Mouse (Mus musculus) cerebellum, adult 2 months (tissue): ENCODE data around the gene Nr2e3.

ENCODE experiments used
- CTCF ChIP-seq: fragments of 200-500 bp; IDR thresholded peaks from 2 replicates; pipeline ENCODE4 v1.5.1; 2011; ENCODE audit warnings: low read depth, mild to moderate bottlenecking, control low read depth, low read length, moderate library complexity, borderline replicate concordance; ENCODE audit not compliant: insufficient read depth
- POLR2A ChIP-seq: fragments of 200-500 bp; IDR thresholded peaks from 2 replicates; pipeline ENCODE4 v1.6.1; 2011; ENCODE audit warnings: low read length, control low read depth, borderline replicate concordance; ENCODE audit not compliant: insufficient read depth

- TF ChIP-seq CTCF (no peak), POLR2A (no peak)
Measured at GRCm38 (mm10) chr9:59930248-59930647, 30.2 kb downstream of the Nr2e3 start.
